In the genomic region with DNA sequence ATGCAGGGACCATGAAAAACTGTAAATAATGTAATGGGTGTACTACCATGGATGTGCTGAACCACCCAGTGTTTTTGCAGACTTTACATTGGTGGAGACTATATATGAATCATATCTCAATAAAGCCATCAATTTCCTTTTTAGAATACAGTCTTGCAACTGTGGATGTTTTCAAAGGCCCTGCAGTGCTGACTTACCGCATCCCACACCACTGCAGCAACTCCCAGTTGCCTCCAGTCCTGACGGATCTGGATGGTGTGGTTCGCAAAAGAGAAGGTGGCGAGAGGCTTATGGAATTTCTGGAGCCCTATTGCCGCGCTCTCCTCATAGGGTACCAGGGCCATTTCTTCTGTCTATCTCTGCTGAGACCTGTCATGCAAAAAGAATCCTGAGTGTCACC, we compare ENCODE assay signal across 8 mouse cellular contexts. TPM values are rescaled to one million over a fixed set of nuclear protein-coding genes. Genes with fewer than 3 reads are reported as not detected.
DNase-seq lines count a peak whose midpoint lies in the region; ATAC-seq and TF ChIP-seq lines count a peak whose summit lies in the region.

No protein-coding gene starts in this region.

- H3K79me2 ChIP-seq in heart, adult 2 months (replicated peaks; ENCODE audit: control insufficient read depth, insufficient read depth, low read length), result no peaks in the 10 kb centered on the region

- peaks cover 1% of the 10 kb centered on the region; the same call in 1 of the 2 replicates for H3K4me1 ChIP-seq in heart, adult 2 months (ENCODE audit: control insufficient read depth, insufficient read depth, low read length)
- peaks cover 7% of the 10 kb centered on the region for H3K4me1 ChIP-seq in liver, embryonic 16.5 days (ENCODE audit: control insufficient read depth, low read depth, low read length)

- peak; percentile 1; the same call in 1 of the 2 replicates for ATAC-seq in granulocyte monocyte progenitor cell, adult 5-6 weeks (replicated peaks; ENCODE audit: poor library complexity, severe bottlenecking)
- ATAC-seq in liver, embryonic 16.5 days (ENCODE audit: low read depth), result no peak

- peak overlapping the region; percentile 81 for H3K4me3 ChIP-seq in heart, adult 2 months
- H3K4me3 ChIP-seq in liver, embryonic 16.5 days (ENCODE audit: low read depth, low read length), result peak overlapping the region; percentile 84

- TF ChIP-seq EP300 in heart, adult 2 months (IDR thresholded peaks at IDR 0.05; ENCODE audit: insufficient read depth, low read depth, low read length), result no peak

- intact Hi-C loops in heart, adult 2 months (cut with DNase I), result loop anchor here (5.0 kb wide), 4 partner anchors 76 to 371 kb away; partner anchors contain the start of genes Ccnyl1 and Creb1
- intact Hi-C loops in heart, postnatal 36 days (cut with DNase I), result loop anchor here (2.0 to 5.0 kb wide), 3 partner anchors 83 to 396 kb away; partner anchors contain the start of gene Creb1

- WGBS in heart, adult 2 months, result 53% methylated on average over 6 of the region's 6 CpGs
- WGBS in liver, embryonic 16.5 days (ENCODE audit: insufficient replicate concordance), result 76% methylated on average over 6 of the region's 6 CpGs

- H3K36me3 ChIP-seq in heart, adult 2 months (ENCODE audit: control insufficient read depth, insufficient read depth, low read length), result no peaks in the 10 kb centered on the region
- H3K36me3 ChIP-seq in liver, embryonic 16.5 days (ENCODE audit: control insufficient read depth, insufficient read depth), result no peaks in the 10 kb centered on the region

- no peak overlapping the region for H3K9ac ChIP-seq in heart, adult 2 months (ENCODE audit: low read depth, low read length)
- H3K9ac ChIP-seq in liver, embryonic 16.5 days (ENCODE audit: low read depth, low read length), result no peak overlapping the region; the same call in 1 of the 2 replicates

- TF ChIP-seq CTCF in heart, adult 2 months (IDR thresholded peaks at IDR 0.05), result no peak

- no peak for DNase-seq in heart, adult 2 months
- DNase-seq in heart, postnatal 36 days, result no peak
- DNase-seq in CD4-positive helper T cell, adult 2 months (ENCODE audit: low read depth, low spot score), result peak; percentile 26
- no peak for DNase-seq in natural killer cell, adult 2 months (ENCODE audit: low spot score in 2 of 2)
- DNase-seq in urinary bladder, postnatal 25 days (ENCODE audit: low spot score), result no peak
- no peak for DNase-seq in urinary bladder, postnatal 14 days (ENCODE audit: low spot score)

- no peaks in the 10 kb centered on the region for H3K27me3 ChIP-seq in heart, adult 2 months (ENCODE audit: control insufficient read depth, insufficient read depth, low read length)
- H3K27me3 ChIP-seq in liver, embryonic 16.5 days (ENCODE audit: control insufficient read depth, insufficient read depth, low read depth, low read length), result no peaks in the 10 kb centered on the region

- no peak for TF ChIP-seq POLR2A in heart, adult 2 months (IDR thresholded peaks at IDR 0.05; ENCODE audit: insufficient read depth, low read depth, low read length)

- no peaks in the 10 kb centered on the region for H3K9me3 ChIP-seq in liver, embryonic 16.5 days (replicated peaks; ENCODE audit: control insufficient read depth, low read length)

- H3K27ac ChIP-seq in heart, adult 2 months, result peak overlapping the region; percentile 97
- peak overlapping the region; percentile 93 for H3K27ac ChIP-seq in liver, embryonic 16.5 days (ENCODE audit: low read length)

- peak overlapping the region; percentile 90 for H3K4me2 ChIP-seq in liver, embryonic 16.5 days (ENCODE audit: low read depth, low read length)

RNA-seq across cellular contexts. Expression of gene Mettl21a, which starts 1.0 kb away (rescaled TPM):
- total RNA-seq in heart, adult 2 months (2021), result 1 to 10 TPM; 7.0 to 8.2 TPM
- 5.0 and 8.0 TPM in 2 replicates for polyA plus RNA-seq in heart, adult 2 months (2012; rRNA removed)
- total RNA-seq in heart, postnatal 36 days (2021), result 1 to 10 TPM; 7.5 to 8.8 TPM
- total RNA-seq in granulocyte monocyte progenitor cell, adult 5-6 weeks (2014; fragmentation: Nextera tagmentation), result 11.6 TPM in 2 replicates
- total RNA-seq in granulocyte monocyte progenitor cell, adult 5-6 weeks (2017), result 8.1 and 11.2 TPM in 2 replicates
- 6.3 and 6.6 TPM in 2 replicates for polyA plus RNA-seq in liver, embryonic 16.5 days (2015; fragmentation: Nextera tagmentation; extraction: Ambion mirVana)
